Mouse (Mus musculus): Measurements from ENCODE around the gene Npas2.

The Npas2 gene

DNA sequence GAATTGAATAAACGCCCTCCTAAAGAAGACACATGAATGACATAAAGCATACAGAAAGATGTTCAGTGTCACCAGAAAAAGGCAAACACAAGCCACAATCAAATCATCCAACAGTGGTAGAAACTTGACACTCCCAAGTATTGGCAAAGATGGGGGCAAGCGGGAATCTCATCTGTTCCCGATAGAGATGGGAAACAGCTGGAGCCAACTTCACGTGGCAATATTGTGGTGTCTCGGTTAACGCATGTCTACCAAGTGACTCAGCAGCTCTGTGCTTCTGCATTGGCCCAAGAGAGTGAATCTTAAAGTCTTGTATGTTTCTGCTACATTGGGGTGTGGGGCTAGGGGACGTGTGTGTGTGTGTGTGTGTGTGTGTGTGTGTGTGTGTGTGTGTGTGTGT is 89.8 kb downstream of the Npas2 start:
- DNase-seq (ENCODE audit: low read depth, low spot score): no peak

DNA sequence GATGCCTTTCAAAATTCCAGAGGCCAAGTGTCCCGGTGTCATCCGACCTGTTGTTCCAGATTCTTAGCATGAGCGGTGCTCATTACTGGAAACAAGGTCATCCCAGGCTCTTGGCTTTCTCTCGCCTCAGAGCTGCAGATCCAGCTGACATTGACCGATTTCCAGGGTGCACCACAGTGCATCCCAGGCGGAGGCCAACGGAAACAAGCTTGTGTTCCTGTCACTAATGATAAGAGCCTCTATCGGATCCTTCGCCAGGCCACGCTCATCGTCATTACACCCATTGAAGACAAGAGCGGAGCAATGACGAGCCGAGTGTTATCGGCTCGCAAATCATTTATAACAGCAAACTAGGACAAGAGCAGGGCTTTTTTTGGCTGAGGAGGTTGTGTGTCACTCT is 91.3 kb downstream of the Npas2 start:
- no peak for DNase-seq (ENCODE audit: low read depth, low spot score)

DNA sequence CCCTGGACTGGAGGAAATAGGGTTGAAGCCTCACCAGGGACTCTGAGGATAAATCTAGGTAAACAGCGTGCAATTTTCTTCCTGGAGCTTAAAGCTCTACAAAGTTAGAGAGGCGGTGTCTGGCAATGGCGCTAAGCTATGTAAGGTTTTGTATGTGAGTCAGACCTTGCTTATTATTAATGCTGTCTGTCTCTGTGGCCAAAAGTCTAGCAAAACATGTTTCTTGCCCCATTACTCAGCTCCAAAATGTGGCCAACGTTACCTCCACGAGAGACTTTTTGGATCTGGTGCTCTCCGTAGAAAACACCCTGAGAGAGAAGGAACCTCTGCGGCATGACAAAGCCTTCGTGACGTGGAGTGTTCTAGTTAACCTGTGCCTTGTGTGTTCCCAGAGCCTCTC is 93.5 kb downstream of the Npas2 start:
- DNase-seq (ENCODE audit: low read depth, low spot score): no peak

DNA sequence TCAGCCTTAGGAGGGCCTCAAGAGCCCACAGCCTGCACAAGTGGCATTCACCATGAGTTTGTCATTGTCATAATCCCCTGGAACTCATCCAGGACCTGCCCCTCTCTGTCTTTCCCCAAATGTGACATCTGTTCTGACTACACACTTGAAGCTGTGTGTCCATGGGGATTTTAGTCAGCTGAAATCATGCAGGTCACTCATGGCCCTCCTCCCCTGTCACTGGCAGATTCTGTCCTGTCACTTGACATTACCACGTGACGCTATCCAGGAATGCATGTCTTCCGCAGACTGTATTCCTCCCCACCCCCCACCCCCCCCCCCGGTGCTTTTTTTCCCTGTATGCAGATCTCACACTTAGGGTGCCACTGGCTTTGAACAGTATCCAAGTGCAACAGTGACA is 94.3 kb downstream of the Npas2 start:
- no peak for DNase-seq (ENCODE audit: low read depth, low spot score)

DNA sequence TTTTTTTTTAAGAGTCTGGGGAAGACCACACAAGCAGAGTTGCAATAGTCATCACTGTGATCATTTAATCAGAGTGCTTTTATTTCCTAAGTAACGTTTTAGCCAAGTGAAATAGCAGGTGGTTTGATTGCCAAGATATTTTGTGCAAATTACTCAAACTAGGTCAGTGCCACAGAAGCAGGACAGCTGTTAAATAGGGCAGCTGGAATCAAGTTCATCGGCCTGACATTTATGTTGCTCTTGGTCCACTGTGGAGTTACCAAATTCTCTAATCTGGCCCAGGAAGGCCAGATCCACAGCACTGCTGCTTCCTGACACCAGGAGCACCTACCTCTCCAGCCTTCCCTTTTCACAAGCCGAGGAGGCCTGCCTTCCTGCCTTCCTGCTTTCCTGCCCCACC is 94.9 kb downstream of the Npas2 start:
- DNase-seq (ENCODE audit: low read depth, low spot score): no peak

DNA sequence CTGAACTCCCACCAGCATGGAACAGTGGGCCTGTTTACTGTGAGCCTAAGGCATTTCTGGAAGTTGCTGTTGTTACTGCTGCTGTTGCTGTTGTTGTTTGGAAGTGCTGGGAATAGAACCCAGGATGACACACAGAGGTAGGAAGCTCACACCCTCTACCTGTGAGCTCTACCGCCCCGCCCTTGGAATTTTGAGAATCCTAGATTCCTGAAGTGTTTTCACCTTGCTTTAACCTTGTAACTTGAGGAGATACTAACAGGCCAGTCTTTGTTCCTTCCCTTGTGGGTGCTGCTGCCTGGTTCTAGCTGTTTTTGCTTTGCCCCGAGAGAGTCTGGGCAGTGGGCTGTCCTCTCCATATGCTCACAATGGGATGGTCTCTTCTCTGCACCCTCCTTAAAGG is 98.5 kb downstream of the Npas2 start:
- DNase-seq (ENCODE audit: low read depth, low spot score): no peak

DNA sequence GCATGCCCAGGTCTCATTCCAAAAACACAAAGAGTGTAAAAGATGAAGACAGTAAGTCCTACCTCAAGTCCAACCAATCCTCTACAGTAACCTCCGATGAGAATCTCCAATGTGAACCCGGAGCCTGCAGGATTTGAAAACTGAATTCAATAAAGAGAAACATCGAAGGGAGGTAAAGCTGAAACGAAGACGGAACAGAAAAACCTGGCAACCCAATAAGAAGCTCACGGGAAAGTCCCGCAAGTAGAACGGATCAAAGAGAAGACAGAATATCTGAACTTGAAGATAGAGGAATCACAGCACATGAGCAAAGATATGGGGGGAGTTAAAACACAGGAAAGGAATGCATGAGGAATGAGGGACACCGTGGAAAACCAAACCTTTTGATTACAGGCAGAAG is 104.8 kb downstream of the Npas2 start:
- no peak for DNase-seq (ENCODE audit: low read depth, low spot score)

DNA sequence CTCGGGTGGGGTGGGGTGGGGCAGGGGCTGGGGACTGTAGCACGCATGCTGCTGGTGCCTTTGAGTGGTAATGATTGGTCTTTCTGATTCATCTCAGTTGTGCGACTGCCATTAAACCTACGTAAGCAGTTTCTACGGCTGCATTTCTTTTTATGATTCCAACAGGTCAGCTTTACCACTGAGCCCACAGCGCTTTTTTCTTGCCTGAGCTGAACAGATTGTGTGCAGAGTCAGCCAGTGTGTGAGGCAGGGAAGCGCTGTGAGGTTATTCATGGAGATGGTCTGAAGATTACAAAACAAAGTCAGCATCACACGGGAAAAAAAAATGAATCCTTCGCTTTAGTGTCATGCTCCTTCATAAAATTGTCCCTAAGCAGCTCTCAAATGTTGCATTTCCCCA is 106.7 kb downstream of the Npas2 start:
- DNase-seq (ENCODE audit: low read depth, low spot score): no peak

DNA sequence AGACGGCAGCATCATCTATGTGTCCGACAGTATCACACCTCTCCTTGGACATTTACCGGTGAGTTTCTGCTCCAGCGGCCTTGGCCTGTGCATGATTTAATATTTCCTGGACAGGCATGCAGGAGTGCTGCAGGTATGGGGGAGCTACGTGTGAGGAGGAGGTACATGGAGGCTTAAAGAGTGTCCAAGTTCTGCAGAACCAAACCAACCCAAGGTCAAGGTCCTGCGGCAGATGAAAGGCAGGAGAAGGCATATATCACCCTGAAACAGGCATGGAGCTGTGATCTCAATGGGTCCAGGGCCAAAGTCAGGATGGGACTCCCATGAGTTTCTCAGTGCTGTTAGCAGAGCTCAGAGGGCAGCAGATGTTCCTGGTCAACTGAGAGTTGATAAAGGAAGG is 107.1 kb downstream of the Npas2 start:
- no peak for DNase-seq (ENCODE audit: low read depth, low spot score)

DNA sequence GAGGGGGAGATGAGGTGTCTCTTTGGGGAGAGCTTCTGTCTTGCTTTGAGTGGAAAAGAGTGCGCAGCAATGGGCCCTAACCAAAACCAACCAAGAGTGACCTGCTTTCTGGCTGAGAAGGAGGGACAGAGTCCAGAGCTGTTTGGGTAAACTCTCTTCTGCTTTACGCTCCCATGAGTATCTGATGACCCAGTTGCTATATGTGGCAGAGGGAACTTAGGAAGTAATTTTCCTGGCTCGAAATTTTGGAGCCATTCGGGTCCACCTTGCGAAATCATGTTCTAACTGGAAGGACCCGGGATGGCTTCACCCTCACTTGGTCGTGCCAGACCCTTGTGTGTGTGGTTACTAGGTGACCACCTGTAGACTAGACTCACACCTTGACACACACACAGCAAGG is 108.7 kb downstream of the Npas2 start:
- no peak for DNase-seq (ENCODE audit: low read depth, low spot score)

DNA sequence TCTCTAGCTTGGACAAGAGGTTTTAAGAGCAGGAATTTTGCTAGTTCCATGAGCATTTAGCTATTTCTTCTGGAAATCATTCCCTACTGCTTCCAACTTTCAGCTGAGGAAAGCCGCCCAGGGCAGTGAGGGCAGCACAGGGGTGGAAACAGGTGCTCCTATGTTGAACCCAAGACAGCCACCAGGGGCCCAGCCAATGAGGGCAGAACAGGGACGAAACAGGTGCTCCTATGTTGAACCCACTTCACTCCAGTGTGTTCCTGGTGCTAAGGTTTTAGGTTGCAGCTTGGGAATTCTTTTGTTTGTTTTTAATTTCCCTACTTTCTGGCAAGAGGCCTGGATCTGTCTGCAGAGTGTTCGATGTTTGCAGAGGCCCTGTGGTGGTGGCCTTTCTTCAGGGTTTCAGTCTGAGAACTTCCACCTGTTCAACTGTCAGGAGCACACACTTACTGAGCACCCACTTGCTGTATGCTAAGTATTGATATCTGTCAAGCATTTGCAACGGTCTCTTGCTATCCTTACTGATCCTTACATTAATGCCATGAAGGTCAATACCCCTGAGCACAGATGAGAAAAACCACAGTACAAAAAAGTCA is 109.6 kb downstream of the Npas2 start:
- DNase-seq (ENCODE audit: low read depth, low spot score): no peak

DNA sequence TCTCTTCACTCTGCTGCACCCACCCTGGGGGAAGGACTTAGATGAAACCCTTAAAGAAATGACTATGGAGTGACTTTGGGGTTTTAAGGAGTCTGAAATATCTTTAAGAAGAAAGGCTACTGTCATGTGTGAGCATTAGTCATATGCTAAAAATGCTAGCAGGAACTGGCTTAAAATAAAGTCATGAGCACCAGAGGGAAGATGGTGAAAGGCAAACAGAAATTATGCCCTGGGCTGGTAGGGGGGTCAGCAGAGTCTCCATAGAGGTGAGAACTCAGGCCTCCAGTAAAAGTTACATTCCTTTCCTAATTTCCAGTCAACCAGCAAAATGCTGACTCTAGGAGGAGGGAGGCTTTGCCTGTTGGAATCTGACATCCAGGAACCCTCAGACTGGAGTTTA is 113.8 kb downstream of the Npas2 start:
- DNase-seq (ENCODE audit: low read depth, low spot score): no peak

DNA sequence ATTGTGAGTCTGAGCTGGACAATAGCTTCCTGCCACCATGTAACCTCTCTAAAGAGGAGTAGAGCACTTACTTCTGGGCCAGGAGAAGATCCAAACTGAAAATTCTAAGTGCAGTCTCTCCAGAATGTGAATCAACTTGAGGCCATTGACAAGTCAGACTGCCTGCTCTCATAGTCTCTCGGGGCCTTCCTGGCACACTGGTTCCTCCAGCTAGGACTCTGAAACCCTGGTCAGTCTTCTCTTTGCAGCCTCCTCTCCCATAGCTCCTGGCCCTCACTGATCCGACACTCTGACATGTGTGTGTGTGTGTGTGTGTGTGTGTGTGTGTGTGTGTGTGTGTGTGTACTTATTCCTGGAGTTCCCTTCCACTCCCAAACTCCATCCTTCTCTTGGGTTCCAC is 114.4 kb downstream of the Npas2 start:
- no peak for DNase-seq (ENCODE audit: low read depth, low spot score)

DNA sequence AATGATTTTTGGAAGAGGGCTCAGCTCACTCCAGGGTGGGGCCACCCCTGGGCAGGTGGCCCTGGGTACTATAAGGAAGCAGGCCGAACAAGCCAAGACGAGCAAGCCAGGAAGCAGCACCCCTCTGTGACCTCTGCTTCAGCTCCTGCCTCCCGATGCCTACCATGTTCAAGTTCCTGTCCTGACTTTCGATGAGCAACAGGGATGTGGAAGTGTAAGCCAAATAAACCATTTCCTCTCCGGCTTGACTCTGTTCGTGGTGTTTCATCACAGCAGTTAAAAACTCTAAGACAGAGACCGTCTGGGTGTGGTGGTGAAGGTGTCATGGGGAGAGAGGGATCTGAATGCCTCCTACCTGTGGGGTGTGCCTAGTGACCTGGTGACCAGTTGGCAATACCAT is 116.0 kb downstream of the Npas2 start:
- no peak for DNase-seq (ENCODE audit: low read depth, low spot score)

DNA sequence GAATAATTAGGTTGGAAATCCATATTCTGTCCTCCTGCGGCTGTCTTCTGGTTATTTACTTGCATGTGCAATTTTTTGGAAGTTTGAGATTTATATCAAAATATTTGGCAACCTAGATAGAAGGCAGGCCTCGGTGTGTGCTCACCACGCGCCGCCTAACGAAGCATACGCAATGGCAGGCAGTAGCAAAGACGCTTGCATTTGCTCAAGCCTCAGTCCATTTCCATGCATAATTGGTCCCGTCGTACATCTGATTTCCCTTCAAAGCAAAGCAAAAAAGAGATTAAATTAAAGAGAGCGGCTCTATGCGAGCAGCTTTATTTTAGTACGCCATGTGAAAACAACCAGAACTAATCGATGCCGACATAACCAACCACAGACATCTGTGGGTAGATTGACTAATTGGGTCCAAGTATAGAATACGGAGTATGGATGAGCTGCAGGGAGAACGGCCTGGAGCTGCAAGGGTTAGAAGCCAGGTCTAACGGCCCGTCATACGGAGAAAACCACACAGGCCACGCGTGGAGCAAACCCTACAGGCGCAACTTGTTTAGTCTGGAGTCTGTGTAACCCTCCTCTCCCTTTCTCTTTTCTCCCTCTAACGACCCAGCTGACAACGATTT is 118.9 kb downstream of the Npas2 start:
- DNase-seq (ENCODE audit: low read depth, low spot score): no peak

DNA sequence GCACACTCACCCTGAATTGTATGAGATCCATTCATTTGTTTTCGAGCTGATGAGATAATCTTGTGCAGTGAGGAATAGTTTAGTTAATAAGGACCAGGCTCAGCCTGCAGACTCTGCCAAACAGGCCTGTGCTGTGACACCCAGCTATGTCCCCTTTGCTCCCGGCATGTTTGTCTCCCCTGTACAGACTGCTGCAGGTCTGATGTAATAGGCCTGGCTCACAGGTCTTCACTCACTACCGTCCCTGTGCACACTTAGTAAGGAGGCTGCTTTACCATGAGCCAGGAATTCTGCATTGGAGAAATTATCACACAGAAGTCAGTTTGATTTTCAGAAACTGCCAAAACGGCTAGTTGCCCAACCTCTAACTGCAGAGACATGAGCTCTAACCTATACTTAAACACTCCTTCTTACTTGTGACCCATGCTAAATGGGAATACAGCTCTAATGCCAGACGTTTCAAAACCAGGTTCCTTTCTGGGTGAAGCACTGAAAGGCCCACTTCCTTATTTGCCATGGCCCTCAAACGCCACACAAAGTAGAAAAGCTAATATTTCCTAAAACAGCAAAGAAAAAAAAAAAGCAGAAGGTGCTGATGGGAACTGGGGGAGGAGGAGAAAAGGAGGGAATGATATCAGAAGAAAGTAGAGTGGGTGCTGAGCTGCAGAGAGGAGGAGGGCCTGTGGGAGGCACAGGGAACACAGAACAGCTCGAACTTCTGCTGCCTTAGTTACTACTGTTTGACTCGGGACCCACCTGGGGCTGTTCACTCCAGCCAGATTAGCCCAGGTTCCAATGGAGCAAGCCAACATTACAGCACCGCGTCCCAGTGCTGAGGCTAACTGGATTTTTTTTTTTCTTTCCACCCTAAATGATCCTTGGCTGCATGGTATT is 120.1 kb downstream of the Npas2 start:
- no peak for DNase-seq (ENCODE audit: low read depth, low spot score)

DNA sequence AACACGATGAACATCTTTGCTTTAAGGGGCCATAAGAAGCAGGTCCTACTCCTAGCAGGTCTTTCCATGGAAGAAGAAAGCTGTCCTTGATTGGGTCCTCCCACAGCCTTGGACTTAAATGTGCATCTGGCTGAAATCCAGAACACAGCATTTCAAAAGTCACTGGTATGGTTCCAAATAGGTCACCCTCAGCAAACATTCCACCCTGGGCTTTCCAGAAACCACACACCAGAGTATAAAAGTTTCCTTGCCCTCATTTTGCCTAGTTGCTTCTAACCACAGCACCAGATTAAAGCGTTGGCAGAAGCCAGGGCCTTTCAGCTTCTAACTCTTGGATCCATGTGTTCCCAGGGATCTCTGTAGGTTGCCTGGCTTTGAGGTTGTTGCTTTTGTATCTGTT is 124.4 kb downstream of the Npas2 start:
- DNase-seq (ENCODE audit: low read depth, low spot score): no peak

DNA sequence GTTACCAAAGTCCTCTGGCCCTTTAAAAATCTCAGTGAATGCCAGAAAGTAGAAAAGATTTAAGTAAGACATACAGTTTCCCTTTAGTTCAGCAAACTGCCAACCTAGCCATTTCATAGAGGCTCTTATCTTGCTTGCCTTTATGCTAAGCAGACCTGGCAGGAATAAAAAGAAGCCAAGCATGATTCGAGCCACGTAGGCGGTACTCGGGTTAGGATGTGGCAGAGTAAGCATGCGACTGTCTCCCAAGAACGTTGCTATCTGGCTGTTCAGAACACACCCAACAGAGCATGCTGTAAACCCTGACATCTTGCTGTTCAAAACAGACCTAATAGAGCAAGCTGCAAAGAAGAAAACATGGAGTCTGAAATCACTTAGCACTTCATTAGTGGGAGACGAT is 125.3 kb downstream of the Npas2 start:
- DNase-seq (ENCODE audit: low read depth, low spot score): no peak

DNA sequence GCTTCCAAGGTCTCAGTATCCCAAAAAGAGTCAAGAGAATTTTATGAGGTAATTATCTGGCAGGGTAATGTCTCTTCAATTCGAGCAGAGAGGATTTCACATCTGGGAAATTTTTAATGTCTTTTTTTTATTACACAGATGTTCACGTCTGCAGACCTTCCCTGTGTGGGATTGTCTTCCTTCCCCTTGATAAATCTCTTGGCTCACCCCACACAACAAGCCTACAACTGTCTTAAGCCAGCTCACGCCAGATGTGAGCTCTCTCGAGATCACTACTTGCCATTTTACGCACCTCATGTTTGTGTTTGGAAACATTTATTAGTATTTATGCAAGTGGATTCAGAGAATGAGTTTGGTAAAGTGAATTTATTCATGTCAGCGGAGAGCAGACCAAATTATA is 128.4 kb downstream of the Npas2 start:
- no peak for DNase-seq (ENCODE audit: low read depth, low spot score)

DNA sequence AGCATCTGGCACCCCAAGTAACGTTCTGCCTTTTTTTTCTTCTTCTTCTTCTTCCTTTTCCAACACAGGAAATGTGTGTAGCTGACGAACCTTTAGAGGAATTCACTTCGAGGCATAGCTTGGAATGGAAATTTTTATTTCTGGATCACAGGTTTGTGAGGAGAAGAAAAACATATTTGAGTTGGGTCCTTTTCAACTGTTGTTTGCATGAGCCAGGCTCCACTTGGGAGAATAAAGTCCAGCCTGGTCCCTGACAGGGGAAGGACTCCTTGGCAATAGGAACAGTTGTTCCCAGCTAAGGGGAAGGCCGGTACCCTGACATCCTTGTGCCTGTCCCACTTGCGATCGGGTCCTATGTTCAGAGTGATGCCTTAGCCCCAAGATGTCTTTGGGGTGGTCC is 131.7 kb downstream of the Npas2 start:
- no peak for DNase-seq (ENCODE audit: low read depth, low spot score)

DNA sequence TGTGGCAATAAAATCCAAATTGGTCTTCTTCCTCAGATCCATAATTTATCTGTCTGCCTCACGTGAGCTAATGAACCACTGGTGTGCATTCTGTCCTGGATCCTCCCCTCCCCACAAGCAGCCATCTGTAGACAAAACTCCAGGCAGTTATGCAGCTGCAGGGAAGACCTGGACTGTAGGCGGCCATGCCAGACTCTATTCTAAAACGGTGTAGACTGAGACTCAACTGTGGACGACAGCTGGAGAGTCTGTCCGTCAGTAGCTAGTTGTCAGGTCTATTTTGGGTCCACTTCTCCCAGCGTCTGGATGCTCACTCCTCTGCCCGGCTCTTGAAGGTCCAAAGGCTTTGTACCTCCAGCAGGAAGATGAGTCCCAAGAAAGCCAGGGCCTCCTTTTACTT is 134.0 kb downstream of the Npas2 start:
- DNase-seq (ENCODE audit: low read depth, low spot score): no peak

DNA sequence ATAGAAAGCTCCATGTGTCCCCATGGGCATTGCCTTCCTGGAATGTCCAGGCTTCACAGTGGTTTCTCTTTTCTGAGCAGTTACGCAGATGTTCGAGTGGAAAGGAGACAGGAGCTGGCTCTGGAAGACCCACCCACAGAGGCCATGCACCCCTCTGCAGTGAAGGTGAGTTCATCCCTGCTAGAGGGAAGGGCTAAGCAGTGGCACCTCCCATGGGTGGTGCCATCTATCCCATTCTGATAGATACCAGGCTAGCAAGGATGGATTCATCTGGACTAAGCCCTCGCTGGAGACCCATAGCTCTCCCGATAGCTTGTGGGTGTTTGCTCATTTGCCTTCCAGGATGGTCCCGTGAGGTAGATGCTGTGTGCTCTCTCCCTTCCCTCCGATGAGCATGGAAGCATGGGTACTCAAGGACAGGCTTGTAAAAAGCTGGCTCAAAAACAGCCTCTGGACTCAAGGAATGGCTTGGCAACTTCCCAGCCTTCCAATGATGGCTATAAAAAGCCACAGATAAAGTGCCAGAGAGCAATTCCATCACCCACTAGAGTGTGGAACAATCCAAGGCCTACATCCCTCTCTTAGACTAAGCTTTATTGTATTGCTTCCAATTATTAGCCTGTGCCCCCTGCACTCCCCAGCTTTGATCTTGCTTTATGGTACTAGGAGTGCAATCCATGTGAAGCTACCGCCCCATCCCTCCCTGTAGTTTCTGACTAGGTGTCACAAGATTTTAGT is 137.5 kb downstream of the Npas2 start:
- no peak for DNase-seq (ENCODE audit: low read depth, low spot score)
